Mouse (Mus musculus) liver, embryonic 11.5 days (tissue): ENCODE results near the gene Pcca. TPM values are rescaled to one million over a fixed set of nuclear protein-coding genes. Genes with fewer than 3 reads are reported as not detected.

Experiments
- ATAC-seq: fragments of 200-750 bp; cut with Nextera tagmentation; replicated peaks from 2 replicates; pipeline ENCODE4 v1.8.0; 2017; ENCODE audit warnings: moderate number of reproducible peaks, mild to moderate bottlenecking, moderate TSS enrichment, moderate library complexity; ENCODE audit not compliant: low FRiP score
- DNase-seq: peaks from one replicate; pipeline ENCODE4 v3.0.0-alpha.2; 2017; ENCODE audit warnings: low spot score
- H3K27ac ChIP-seq: fragments of 300-500 bp; sonication (generic); 2 replicates; pipeline ENCODE4 v1.5.1; 2014; ENCODE audit warnings: mild to moderate bottlenecking, low read depth, low read length, control low read depth
- H3K27me3 ChIP-seq: fragments of 300-500 bp; sonication (generic); replicated peaks from 2 replicates; pipeline ENCODE4 v1.6.1; 2014; ENCODE audit warnings: low read length, mixed read lengths; ENCODE audit not compliant: control insufficient read depth, insufficient read depth
- H3K36me3 ChIP-seq: fragments of 300-500 bp; sonication (generic); 2 replicates; pipeline ENCODE4 v1.6.1; 2014; ENCODE audit warnings: mild to moderate bottlenecking, low read length, moderate library complexity, mixed read lengths; ENCODE audit not compliant: control insufficient read depth, insufficient read depth
- H3K4me1 ChIP-seq: fragments of 300-500 bp; sonication (generic); replicated peaks from 2 replicates; pipeline ENCODE4 v1.6.1; 2014; ENCODE audit warnings: low read length, mixed read lengths; ENCODE audit not compliant: control insufficient read depth, insufficient read depth
- H3K4me2 ChIP-seq: fragments of 300-500 bp; sonication (generic); 2 replicates; pipeline ENCODE4 v1.6.1; 2014; ENCODE audit warnings: mild to moderate bottlenecking, control low read depth, moderate library complexity
- H3K4me3 ChIP-seq: fragments of 300-500 bp; sonication (generic); 2 replicates; pipeline ENCODE4 v1.5.1; 2014; ENCODE audit warnings: low read depth, low read length, control low read depth
- H3K9ac ChIP-seq: fragments of 300-500 bp; sonication (generic); 2 replicates; pipeline ENCODE4 v1.6.1; 2014; ENCODE audit warnings: low read depth, low read length, control low read depth
- H3K9me3 ChIP-seq: fragments of 300-500 bp; sonication (generic); 2 replicates; pipeline ENCODE4 v1.6.1; 2016; ENCODE audit warnings: low read length, inconsistent platforms, mixed read lengths; ENCODE audit not compliant: control insufficient read depth
- WGBS: fragments of 180-500 bp; shearing (Covaris S2); extraction: QIAGEN DNeasy Blood & Tissue Kit; methylation state at CpG from one replicate; pipeline ENCODE4 v1.1.7; 2014; 5-methylcytosine and 5-hydroxymethylcytosine counted together
- polyA plus RNA-seq: library from polyadenylated mRNA; unstranded; fragments of >200 nt; fragmentation: Nextera tagmentation; extraction: Ambion mirVana; gene quantifications from 2 replicates; pipeline ENCODE4 v1.2.1, GENCODE M21; 2014

Gene Pcca
- polyA plus RNA-seq, 1 experiment from 2014 or later, result 18.1 TPM

DNA sequence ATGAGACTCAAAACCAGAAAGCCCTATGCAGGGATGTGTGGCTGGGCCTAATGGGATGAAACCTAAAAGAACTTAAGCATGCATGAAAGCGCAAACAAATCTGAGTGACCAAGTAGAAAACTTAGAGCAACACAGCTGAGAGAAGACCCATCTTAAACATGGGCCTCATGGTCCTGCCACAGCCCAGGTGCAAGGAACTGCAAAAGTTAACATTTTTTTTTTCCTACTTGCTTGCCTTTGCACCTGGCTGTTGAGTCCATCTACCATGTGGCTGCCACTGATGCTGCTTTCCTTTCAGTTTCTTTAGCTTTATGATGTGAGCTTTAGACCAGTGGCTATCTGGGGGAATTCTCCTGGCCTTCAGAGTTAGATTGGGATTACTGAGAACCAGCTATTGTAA, 383.6 kb downstream of the Pcca start:
- no peak for DNase-seq
- ATAC-seq, result no peak
- Histone ChIP-seq H3K9me3 (no peaks in the 10 kb centered on the region), H3K4me3 (no peak overlapping the region), H3K4me2 (no peak overlapping the region), H3K27ac (no peak overlapping the region), H3K36me3 (no peaks in the 10 kb centered on the region), H3K27me3 (no peaks in the 10 kb centered on the region), H3K4me1 (no peaks in the 10 kb centered on the region), H3K9ac (no peak overlapping the region)
- 94% methylated on average over 1 of the region's 1 CpGs for WGBS

DNA sequence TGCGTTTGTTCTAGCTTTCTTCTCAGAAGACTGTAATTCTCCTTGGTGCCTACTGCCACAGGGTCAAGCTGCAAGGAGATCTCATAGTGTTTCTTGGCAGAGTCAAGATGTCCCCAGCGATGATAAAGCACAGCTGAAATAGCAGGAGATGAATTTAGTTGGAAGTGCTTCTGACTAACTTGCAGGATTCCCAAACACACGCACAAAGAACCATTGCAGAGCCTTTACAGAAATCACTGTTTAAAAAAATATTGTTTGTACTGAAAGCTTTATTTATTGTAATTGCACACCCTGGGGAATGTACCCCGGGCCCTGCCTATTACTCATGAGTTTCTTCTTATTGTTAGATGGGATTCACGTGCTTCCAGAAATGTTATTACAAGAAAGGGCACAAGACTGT, 385.9 kb downstream of the Pcca start:
- 83% methylated on average over 5 of the region's 5 CpGs for WGBS
- H3K9me3 ChIP-seq, result no peaks in the 10 kb centered on the region
- no peak overlapping the region for H3K4me3 ChIP-seq
- no peak overlapping the region for H3K9ac ChIP-seq
- no peak for DNase-seq
- ATAC-seq, result no peak
- H3K4me2 ChIP-seq, result no peak overlapping the region
- no peaks in the 10 kb centered on the region for H3K36me3 ChIP-seq
- H3K27ac ChIP-seq, result no peak overlapping the region
- H3K4me1 ChIP-seq, result no peaks in the 10 kb centered on the region
- H3K27me3 ChIP-seq, result no peaks in the 10 kb centered on the region

DNA sequence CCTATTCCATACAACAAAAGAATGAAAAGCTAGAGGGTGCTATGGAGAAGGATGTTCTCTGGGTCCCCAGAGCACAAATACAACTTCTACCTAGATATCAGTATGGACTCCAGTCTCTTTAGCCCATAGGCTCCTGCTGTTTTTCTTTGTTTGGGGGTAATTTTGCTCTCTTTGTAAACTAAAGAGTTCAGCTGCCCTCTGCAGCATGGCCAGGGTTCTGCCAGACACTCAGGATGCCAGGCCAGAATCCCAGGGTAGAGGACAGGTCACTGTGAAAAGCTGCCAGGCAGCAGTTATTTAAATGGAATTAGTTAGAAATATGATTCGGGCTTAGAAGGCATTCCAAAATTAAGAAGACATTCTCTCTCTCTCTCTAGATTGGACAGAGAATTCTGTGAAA, 402.3 kb downstream of the Pcca start:
- Histone ChIP-seq H3K27me3 (no peaks in the 10 kb centered on the region), H3K9me3 (no peaks in the 10 kb centered on the region), H3K4me3 (no peak overlapping the region), H3K27ac (no peak overlapping the region), H3K4me1 (no peaks in the 10 kb centered on the region), H3K36me3 (no peaks in the 10 kb centered on the region), H3K9ac (no peak overlapping the region), H3K4me2 (no peak overlapping the region)
- DNase-seq (no peak), ATAC-seq (no peak)
- WGBS, result 77% methylated on average over 1 of the region's 1 CpGs

Other genes starting within 250 kb of the Pcca start
- not detected in 2 replicates for gene Gm5089, start 83.2 kb upstream of the Pcca start, polyA plus RNA-seq
- 0.16 TPM in 1 of 2 replicates, not detected in the other for gene Zic5, start 68.6 kb upstream of the Pcca start, polyA plus RNA-seq
- not detected in 2 replicates for gene Zic2, start 58.9 kb upstream of the Pcca start, polyA plus RNA-seq
- gene Gm10837, start 43.7 kb upstream of the Pcca start, polyA plus RNA-seq, result not detected in 2 replicates